Mouse (Mus musculus): Measurements from ENCODE around the gene Ptpn12.

Ptpn12 gene

GRCm38 (mm10) chr5:21055820-21056531, at the start of gene Ptpn12:
Ptpn12 (minus strand) TSS chr5:21055911.
- DNase-seq (ENCODE audit: low spot score in 2 of 2) = peak; percentile 89 to 94

DNA sequence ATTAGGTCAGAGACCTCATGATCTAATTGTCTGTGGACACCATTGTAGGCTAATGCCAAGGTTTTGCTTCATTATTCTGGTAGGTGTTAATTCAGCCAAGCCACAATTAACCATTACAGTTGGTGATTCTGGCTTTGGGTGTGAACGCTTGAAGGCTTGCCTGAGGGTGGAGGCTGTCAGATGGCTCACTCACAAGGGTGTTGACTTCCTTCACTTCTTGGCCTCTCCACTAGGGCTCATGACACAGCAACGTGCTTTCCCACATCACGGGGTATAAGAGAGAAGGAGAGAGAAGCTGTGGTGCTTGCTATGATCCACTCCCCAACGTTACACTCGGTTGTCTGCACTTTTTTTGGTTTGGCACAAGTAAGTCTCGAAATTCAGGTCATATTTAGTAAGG, 35.5 kb upstream of the Ptpn12 start:
- no peak for DNase-seq (ENCODE audit: low spot score in 2 of 2)

GRCm38 (mm10) chr5:21057217-21057616, 1.5 kb upstream of the Ptpn12 start:
- no peak for DNase-seq (ENCODE audit: low spot score in 2 of 2)

GRCm38 (mm10) chr5:21056595-21056994, 884 bp upstream of the Ptpn12 start:
- DNase-seq (ENCODE audit: low spot score in 2 of 2) = no peak

GRCm38 (mm10) chr5:21055071-21055819, 466 bp downstream of the Ptpn12 start:
- DNase-seq (ENCODE audit: low spot score in 2 of 2) = peak; percentile 30 to 44

DNA sequence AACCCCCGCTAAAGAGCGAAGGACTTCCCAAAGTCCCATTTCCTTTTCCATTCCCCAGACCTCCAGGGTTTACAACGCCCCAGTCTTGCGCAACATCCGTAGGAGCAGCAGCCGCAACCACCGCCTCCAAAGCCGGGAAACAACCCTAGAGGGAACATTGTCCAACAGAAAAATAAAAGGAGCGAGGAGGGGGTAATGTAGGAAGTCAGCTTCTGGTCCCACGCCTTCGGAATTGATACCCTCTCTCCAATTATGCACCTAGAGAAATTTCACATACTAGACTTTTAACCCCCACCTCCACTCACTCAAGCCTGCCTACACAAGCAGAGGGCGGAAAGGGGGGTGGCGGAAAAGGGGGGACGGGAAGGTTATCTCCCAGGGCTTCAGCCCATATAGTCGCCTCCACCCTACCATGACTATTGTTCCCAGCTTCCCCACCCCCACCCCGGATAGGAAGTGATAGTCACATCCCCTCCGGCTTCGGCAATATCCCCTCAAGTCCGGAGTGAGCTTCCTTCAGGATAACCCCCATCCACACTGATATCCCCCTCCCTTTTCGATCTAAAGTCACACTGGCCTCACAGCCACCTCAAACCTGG, 1.1 kb downstream of the Ptpn12 start:
- DNase-seq (ENCODE audit: low spot score in 2 of 2) = peak; percentile 72

DNA sequence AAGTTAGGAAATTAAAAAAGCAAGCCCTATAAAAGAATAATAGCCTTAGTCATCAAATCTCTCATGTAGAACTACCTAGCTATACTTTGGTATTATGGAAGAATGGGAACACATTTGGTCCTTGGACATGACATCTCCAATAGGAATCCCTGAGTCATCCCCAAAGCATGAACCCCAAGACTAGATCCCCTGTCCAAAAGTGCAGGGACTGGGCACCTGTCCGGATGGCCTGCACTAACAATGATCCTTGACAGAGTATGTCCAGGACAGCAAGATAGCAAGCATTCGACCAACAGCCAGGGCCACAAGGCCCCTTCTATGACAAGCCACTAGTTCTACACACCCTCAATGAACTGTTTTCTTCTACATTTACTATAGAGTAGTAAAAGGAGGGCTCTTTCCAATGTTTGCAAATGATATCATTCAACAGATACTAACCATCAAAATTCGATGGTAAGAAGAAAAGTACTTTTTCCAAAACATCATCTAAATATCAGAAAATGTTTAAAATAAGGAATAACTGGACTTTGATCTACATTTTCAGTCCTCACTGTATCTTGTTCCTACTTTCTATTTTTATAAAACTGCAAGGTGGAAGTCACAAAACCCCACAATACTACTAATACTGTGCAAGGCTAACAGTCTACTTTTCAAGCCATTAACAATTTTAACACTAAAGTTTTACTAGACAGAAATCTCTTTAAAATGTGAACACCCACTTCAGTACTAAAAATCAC, 2.0 kb downstream of the Ptpn12 start:
- no peak for DNase-seq (ENCODE audit: low spot score in 2 of 2)

GRCm38 (mm10) chr5:21052521-21052920, 3.2 kb downstream of the Ptpn12 start:
- no peak for DNase-seq (ENCODE audit: low spot score in 2 of 2)

GRCm38 (mm10) chr5:21050770-21051122, 5.0 kb downstream of the Ptpn12 start:
- DNase-seq (ENCODE audit: low spot score in 2 of 2) = no peak

DNA sequence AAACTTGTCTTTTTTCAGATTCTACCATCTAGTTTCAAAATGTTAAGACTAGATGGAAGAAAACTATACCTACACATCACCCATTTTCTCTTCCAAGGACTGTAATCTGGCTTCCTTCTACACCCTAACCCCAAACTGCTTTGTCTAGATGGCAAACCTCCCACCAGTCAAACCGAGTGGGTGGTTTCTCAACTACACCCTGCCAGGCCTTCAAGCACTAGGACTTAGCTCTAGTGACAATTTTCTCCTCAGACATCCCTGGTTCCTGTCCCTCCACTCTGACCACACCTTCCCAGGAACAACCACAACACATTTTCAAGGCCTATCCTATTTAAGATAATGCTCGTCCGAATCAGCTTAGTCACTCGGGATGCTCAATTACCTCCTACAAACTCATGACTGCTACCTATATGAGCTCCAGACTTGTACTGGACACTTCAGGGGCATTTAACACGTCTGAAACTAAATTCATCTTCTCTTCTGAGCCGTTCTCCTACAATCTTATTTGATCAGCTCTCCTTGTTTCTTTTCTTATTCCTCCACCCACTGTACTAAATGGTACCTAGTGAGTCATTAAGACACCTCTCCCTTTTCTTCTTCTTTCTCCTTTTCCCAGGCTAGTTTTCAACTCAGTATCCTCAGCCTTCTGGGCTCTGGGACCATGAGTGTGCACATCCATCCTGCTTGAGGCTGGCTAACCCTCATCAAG, 5.5 kb downstream of the Ptpn12 start:
- no peak for DNase-seq (ENCODE audit: low spot score in 2 of 2)

GRCm38 (mm10) chr5:21049006-21049405, 6.7 kb downstream of the Ptpn12 start:
- no peak for DNase-seq (ENCODE audit: low spot score in 2 of 2)

DNA sequence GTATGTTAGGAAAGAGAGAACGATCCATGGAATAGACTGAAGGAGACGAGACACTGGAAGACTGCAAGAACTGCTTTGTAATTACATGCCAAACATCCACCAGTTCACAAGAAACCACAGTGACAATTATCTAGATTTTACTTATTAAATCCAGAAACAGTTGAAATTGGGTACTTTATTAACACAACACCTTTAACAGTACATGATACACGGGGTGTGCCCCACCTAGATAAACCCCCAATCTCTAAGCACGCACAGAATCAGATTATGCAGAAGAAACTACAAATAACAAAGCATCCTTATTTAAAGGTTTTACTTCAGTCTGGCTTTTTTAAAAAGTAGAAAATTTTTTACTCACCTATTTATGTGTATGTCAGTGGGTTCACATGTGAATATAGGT, 8.6 kb downstream of the Ptpn12 start:
- DNase-seq (ENCODE audit: low spot score in 2 of 2) = no peak

- DNase-seq (ENCODE audit: low spot score in 2 of 2) = no peak
Measured at GRCm38 (mm10) chr5:21046150-21047048, 9.3 kb downstream of the Ptpn12 start.

- no peak for DNase-seq (ENCODE audit: low spot score in 2 of 2)
Measured at GRCm38 (mm10) chr5:21045462-21045861, 10.2 kb downstream of the Ptpn12 start.

DNA sequence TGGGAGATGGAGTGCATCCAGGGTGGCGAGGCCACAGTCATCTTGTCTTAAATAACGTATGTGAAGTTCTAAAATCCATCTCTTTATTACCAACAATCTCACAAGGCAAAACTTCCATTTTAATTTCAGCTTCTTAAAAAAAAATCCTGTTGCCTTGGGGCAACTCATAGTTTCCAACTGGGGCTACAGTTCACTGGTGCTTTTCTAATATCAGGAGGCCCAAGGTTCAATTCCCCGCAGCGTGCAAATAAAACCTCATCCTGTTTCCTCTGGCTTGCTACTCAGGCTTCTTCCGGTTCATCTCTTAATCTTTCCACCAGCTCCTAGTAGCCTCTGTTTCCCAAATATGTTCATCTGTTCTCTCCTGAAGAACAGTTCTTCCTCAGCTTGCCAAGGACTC, 17.6 kb downstream of the Ptpn12 start:
- DNase-seq (ENCODE audit: low spot score in 2 of 2) = no peak

- DNase-seq (ENCODE audit: low spot score in 2 of 2) = no peak
Measured at GRCm38 (mm10) chr5:21035689-21036480, 19.8 kb downstream of the Ptpn12 start.

GRCm38 (mm10) chr5:21034388-21034966, 21.2 kb downstream of the Ptpn12 start:
- DNase-seq (ENCODE audit: low spot score in 2 of 2) = peak in 1 of 2 experiments; percentile 47

- DNase-seq (ENCODE audit: low spot score in 2 of 2) = no peak
Measured at GRCm38 (mm10) chr5:21033382-21034056, 22.2 kb downstream of the Ptpn12 start.

DNA sequence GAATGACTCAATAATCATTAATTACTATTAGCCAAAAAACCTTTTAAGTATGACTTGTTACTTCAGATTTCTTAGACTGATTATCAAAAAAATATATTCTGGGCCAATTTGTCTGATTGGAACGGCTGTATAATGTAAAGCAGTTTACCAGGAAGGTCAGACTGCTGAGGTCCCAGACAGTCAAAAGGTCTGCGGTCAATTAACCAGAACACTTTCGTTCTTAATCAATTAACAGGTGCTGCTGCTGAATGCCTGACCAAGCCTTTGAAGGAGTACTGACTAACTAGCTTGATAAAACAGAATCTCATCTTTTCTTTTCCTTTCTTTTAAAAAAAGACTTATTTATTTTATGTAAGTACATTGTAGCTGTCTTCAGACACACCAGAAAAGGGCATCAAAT, 23.1 kb downstream of the Ptpn12 start:
- no peak for DNase-seq (ENCODE audit: low spot score in 2 of 2)
